Mouse (Mus musculus): ENCODE results near the gene Kbtbd12. TPM values are rescaled to one million over a fixed set of nuclear protein-coding genes. Genes with fewer than 3 reads are reported as not detected.

The Kbtbd12 gene
- polyA plus RNA-seq, 1 experiment from 2014 or later, result 0.55 TPM

- Histone ChIP-seq H3K27me3 (no peaks in the 10 kb centered on the region), H3K4me1 (peaks cover 11% of the 10 kb centered on the region; the same call in 1 of the 2 replicates), H3K4me3 (replicated peaks) (no peak overlapping the region), H3K36me3 (no peaks in the 10 kb centered on the region), H3K27ac (replicated peaks) (no peak overlapping the region), H3K9ac (no peak overlapping the region), H3K4me2 (replicated peaks) (no peak overlapping the region), H3K9me3 (replicated peaks) (no peaks in the 10 kb centered on the region)
- no peak for ATAC-seq (ENCODE audit: insufficient number of reproducible peaks, low FRiP score, low TSS enrichment, low read depth)
- 48% methylated on average over 4 of the region's 4 CpGs for WGBS
Measured at GRCm38 (mm10) chr6:88626462-88626861, 11.3 kb downstream of the Kbtbd12 start.

- Histone ChIP-seq H3K4me2 (replicated peaks) (no peak overlapping the region), H3K36me3 (no peaks in the 10 kb centered on the region), H3K9ac (no peak overlapping the region), H3K4me1 (peaks cover 4% of the 10 kb centered on the region; the same call in 1 of the 2 replicates), H3K27ac (replicated peaks) (no peak overlapping the region), H3K27me3 (peaks cover 3% of the 10 kb centered on the region; the same call in 1 of the 2 replicates), H3K9me3 (replicated peaks) (no peaks in the 10 kb centered on the region), H3K4me3 (replicated peaks) (no peak overlapping the region)
- ATAC-seq (ENCODE audit: insufficient number of reproducible peaks, low FRiP score, low TSS enrichment, low read depth), result no peak
- WGBS, result 73% methylated on average over 4 of the region's 4 CpGs
Measured at GRCm38 (mm10) chr6:88621816-88622481, 15.8 kb downstream of the Kbtbd12 start.

GRCm38 (mm10) chr6:88619542-88619941 lies 18.2 kb downstream of the Kbtbd12 start:
- H3K4me2 ChIP-seq (replicated peaks), result no peak overlapping the region
- no peak overlapping the region for H3K4me3 ChIP-seq (replicated peaks)
- H3K27ac ChIP-seq (replicated peaks), result no peak overlapping the region
- H3K27me3 ChIP-seq, result peaks cover 3% of the 10 kb centered on the region; the same call in 1 of the 2 replicates
- H3K4me1 ChIP-seq, result no peaks in the 10 kb centered on the region
- H3K9ac ChIP-seq, result no peak overlapping the region
- H3K9me3 ChIP-seq (replicated peaks), result no peaks in the 10 kb centered on the region
- no peaks in the 10 kb centered on the region for H3K36me3 ChIP-seq
- no peak for ATAC-seq (ENCODE audit: insufficient number of reproducible peaks, low FRiP score, low TSS enrichment, low read depth)
- 42% methylated on average over 5 of the region's 5 CpGs for WGBS

GRCm38 (mm10) chr6:88615352-88615751 lies 22.4 kb downstream of the Kbtbd12 start:
- H3K27me3 ChIP-seq, result no peaks in the 10 kb centered on the region
- no peak overlapping the region for H3K4me2 ChIP-seq (replicated peaks)
- H3K9me3 ChIP-seq (replicated peaks), result no peaks in the 10 kb centered on the region
- no peak overlapping the region for H3K27ac ChIP-seq (replicated peaks)
- H3K9ac ChIP-seq, result no peak overlapping the region
- H3K36me3 ChIP-seq, result no peaks in the 10 kb centered on the region
- 63% methylated on average over 2 of the region's 2 CpGs for WGBS
- no peak overlapping the region for H3K4me3 ChIP-seq (replicated peaks)
- H3K4me1 ChIP-seq, result no peaks in the 10 kb centered on the region
- no peak for ATAC-seq (ENCODE audit: insufficient number of reproducible peaks, low FRiP score, low TSS enrichment, low read depth)

GRCm38 (mm10) chr6:88606417-88606816 lies 31.3 kb downstream of the Kbtbd12 start:
- 57% methylated on average over 2 of the region's 2 CpGs for WGBS
- no peak overlapping the region for H3K9ac ChIP-seq
- no peak overlapping the region for H3K4me3 ChIP-seq (replicated peaks)
- no peaks in the 10 kb centered on the region for H3K27me3 ChIP-seq
- no peaks in the 10 kb centered on the region for H3K36me3 ChIP-seq
- H3K9me3 ChIP-seq (replicated peaks), result no peaks in the 10 kb centered on the region
- H3K27ac ChIP-seq (replicated peaks), result no peak overlapping the region
- H3K4me1 ChIP-seq, result no peaks in the 10 kb centered on the region
- H3K4me2 ChIP-seq (replicated peaks), result no peak overlapping the region
- no peak for ATAC-seq (ENCODE audit: insufficient number of reproducible peaks, low FRiP score, low TSS enrichment, low read depth)

GRCm38 (mm10) chr6:88605715-88606114 lies 32.0 kb downstream of the Kbtbd12 start:
- H3K27me3 ChIP-seq, result no peaks in the 10 kb centered on the region
- no peaks in the 10 kb centered on the region for H3K36me3 ChIP-seq
- H3K9me3 ChIP-seq (replicated peaks), result no peaks in the 10 kb centered on the region
- WGBS, result 48% methylated on average over 2 of the region's 2 CpGs
- no peak overlapping the region for H3K4me2 ChIP-seq (replicated peaks)
- no peak overlapping the region for H3K27ac ChIP-seq (replicated peaks)
- no peak overlapping the region for H3K9ac ChIP-seq
- H3K4me1 ChIP-seq, result no peaks in the 10 kb centered on the region
- H3K4me3 ChIP-seq (replicated peaks), result no peak overlapping the region
- ATAC-seq (ENCODE audit: insufficient number of reproducible peaks, low FRiP score, low TSS enrichment, low read depth), result no peak

- 74% methylated on average over 2 of the region's 2 CpGs for WGBS
- Histone ChIP-seq H3K27me3 (no peaks in the 10 kb centered on the region), H3K9ac (no peak overlapping the region), H3K4me2 (replicated peaks) (no peak overlapping the region), H3K4me3 (replicated peaks) (no peak overlapping the region), H3K36me3 (no peaks in the 10 kb centered on the region), H3K4me1 (no peaks in the 10 kb centered on the region), H3K9me3 (replicated peaks) (no peaks in the 10 kb centered on the region), H3K27ac (replicated peaks) (no peak overlapping the region)
- no peak for ATAC-seq (ENCODE audit: insufficient number of reproducible peaks, low FRiP score, low TSS enrichment, low read depth)
Measured at GRCm38 (mm10) chr6:88605235-88605634, 32.5 kb downstream of the Kbtbd12 start.

GRCm38 (mm10) chr6:88596108-88596507 lies 41.6 kb downstream of the Kbtbd12 start:
- no peaks in the 10 kb centered on the region for H3K27me3 ChIP-seq
- H3K36me3 ChIP-seq, result no peaks in the 10 kb centered on the region
- no peaks in the 10 kb centered on the region for H3K4me1 ChIP-seq
- H3K27ac ChIP-seq (replicated peaks), result no peak overlapping the region
- no peak overlapping the region for H3K9ac ChIP-seq
- 32% methylated on average over 2 of the region's 2 CpGs for WGBS
- H3K4me2 ChIP-seq (replicated peaks), result no peak overlapping the region
- H3K9me3 ChIP-seq (replicated peaks), result no peaks in the 10 kb centered on the region
- ATAC-seq (ENCODE audit: insufficient number of reproducible peaks, low FRiP score, low TSS enrichment, low read depth), result no peak
- H3K4me3 ChIP-seq (replicated peaks), result no peak overlapping the region

GRCm38 (mm10) chr6:88592367-88592766 lies 45.4 kb downstream of the Kbtbd12 start:
- WGBS, result 79% methylated on average over 6 of the region's 6 CpGs

GRCm38 (mm10) chr6:88590231-88590630 lies 47.5 kb downstream of the Kbtbd12 start:
- Histone ChIP-seq H3K27me3 (no peaks in the 10 kb centered on the region), H3K4me3 (replicated peaks) (no peak overlapping the region), H3K4me2 (replicated peaks) (no peak overlapping the region), H3K9ac (no peak overlapping the region), H3K36me3 (no peaks in the 10 kb centered on the region), H3K9me3 (replicated peaks) (no peaks in the 10 kb centered on the region), H3K27ac (replicated peaks) (no peak overlapping the region; the same call in 1 of the 2 replicates), H3K4me1 (0 out of 2 replicates have a peak, but pooled peaks cover 4% of the 10 kb centered on the region)
- ATAC-seq (ENCODE audit: insufficient number of reproducible peaks, low FRiP score, low TSS enrichment, low read depth), result no peak
- 77% methylated on average over 4 of the region's 4 CpGs for WGBS

More at GRCm38 (mm10) chr6:88592367-88592766, 45.4 kb downstream of the Kbtbd12 start:
- no peaks in the 10 kb centered on the region for H3K27me3 ChIP-seq
- no peak for ATAC-seq (ENCODE audit: insufficient number of reproducible peaks, low FRiP score, low TSS enrichment, low read depth)
- no peaks in the 10 kb centered on the region for H3K36me3 ChIP-seq
- H3K4me1 ChIP-seq, result 0 out of 2 replicates have a peak, but pooled peaks cover under 1% of the 10 kb centered on the region
- no peaks in the 10 kb centered on the region for H3K9me3 ChIP-seq (replicated peaks)
- no peak overlapping the region for H3K27ac ChIP-seq (replicated peaks)
- no peak overlapping the region for H3K4me2 ChIP-seq (replicated peaks)
- H3K9ac ChIP-seq, result no peak overlapping the region
- no peak overlapping the region for H3K4me3 ChIP-seq (replicated peaks)

GRCm38 (mm10) chr6:88589517-88589916 lies 48.2 kb downstream of the Kbtbd12 start:
- Histone ChIP-seq H3K36me3 (no peaks in the 10 kb centered on the region), H3K9me3 (replicated peaks) (no peaks in the 10 kb centered on the region), H3K27ac (replicated peaks) (no peak overlapping the region), H3K9ac (no peak overlapping the region), H3K27me3 (no peaks in the 10 kb centered on the region), H3K4me2 (replicated peaks) (no peak overlapping the region), H3K4me1 (0 out of 2 replicates have a peak, but pooled peaks cover 4% of the 10 kb centered on the region), H3K4me3 (replicated peaks) (no peak overlapping the region)
- 14% methylated on average over 5 of the region's 5 CpGs for WGBS
- no peak for ATAC-seq (ENCODE audit: insufficient number of reproducible peaks, low FRiP score, low TSS enrichment, low read depth)
